Mouse (Mus musculus) embryo, embryonic 9.5 days (tissue): ENCODE data around the gene Il17c.

Source experiments
- DNase-seq: peaks from one replicate; pipeline ENCODE4 v3.0.0-alpha.2; 2017; ENCODE audit errors: extremely low spot score

Il17c gene

GRCm38 (mm10) chr8:122421376-122422070 lies at the start of gene Il17c:
Gene Il17c (plus strand): TSS chr8:122422020.
- DNase-seq: no peak

- DNase-seq: no peak
Measured at GRCm38 (mm10) chr8:122375320-122375719, 46.5 kb upstream of the Il17c start.

GRCm38 (mm10) chr8:122375751-122376364 lies 46.0 kb upstream of the Il17c start:
- DNase-seq: no peak

GRCm38 (mm10) chr8:122376365-122377231 lies 45.2 kb upstream of the Il17c start, which contains the start of gene Zc3h18:
Gene Zc3h18 (plus strand): TSS chr8:122376609.
- peak; percentile 99 for DNase-seq

DNA sequence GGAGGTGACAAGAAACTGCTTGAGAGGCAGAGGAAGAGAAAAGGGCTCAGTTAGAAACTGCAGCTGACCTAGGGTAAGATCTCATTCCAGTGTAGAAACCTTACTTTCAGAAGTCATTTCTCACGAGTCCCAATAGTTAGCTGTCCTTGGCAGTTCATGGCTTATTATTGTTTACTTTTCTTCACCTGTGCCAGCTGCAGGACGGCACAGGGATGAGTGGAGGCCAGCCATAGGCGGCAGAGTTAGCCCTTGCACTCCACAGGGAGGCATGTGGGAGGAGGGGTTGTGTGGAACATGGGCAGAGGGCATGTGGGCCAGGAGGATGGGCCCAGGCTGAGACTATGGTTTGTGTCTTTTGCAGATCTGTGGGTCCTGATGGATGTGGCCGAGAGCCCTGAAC lies 38.8 kb upstream of the Il17c start:
- DNase-seq: no peak

GRCm38 (mm10) chr8:122389357-122389756 lies 32.5 kb upstream of the Il17c start:
- no peak for DNase-seq

DNA sequence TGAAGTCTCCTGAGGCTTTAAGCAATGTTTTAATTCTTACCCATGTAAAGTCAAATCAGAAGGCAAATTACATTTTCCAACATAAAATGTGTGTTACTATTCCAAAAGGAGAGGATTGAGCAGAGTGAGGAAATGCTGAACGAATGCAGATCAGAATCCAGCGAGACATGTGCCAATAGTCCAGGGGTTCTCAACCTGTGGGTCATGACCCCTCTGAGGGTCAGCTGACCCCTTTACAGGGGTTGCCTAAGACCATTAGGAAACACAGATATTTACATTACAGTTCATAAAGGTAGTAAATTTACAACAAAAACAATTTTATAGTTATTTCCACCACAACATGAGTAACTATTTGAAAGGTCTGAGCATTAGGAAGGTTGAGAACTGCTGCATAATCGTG lies 31.1 kb upstream of the Il17c start:
- DNase-seq: no peak

DNA sequence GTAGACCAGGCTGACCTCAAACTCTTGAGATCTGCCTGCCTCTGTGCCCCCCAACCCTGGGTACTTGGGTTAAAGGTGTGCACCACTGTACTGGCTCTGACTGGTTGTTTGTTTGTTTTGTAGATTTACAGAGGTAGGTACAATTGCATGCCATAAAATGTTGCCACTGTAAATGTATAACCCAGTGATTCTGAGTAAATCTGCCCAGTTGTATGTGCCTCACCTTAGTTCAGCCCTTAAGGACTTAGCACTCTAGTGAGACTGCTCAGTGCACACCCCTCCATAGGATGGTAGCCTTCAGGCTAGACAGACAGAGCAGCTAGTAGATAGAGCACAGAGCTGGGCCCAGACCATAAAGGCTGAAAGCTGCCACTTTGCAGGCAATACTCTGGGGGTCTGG lies 28.1 kb upstream of the Il17c start:
- DNase-seq: no peak

- no peak for DNase-seq
Measured at GRCm38 (mm10) chr8:122395291-122395690, 26.5 kb upstream of the Il17c start.

- DNase-seq: no peak
Measured at GRCm38 (mm10) chr8:122398186-122398585, 23.6 kb upstream of the Il17c start.

GRCm38 (mm10) chr8:122405146-122405805 lies 16.5 kb upstream of the Il17c start:
- DNase-seq: no peak

DNA sequence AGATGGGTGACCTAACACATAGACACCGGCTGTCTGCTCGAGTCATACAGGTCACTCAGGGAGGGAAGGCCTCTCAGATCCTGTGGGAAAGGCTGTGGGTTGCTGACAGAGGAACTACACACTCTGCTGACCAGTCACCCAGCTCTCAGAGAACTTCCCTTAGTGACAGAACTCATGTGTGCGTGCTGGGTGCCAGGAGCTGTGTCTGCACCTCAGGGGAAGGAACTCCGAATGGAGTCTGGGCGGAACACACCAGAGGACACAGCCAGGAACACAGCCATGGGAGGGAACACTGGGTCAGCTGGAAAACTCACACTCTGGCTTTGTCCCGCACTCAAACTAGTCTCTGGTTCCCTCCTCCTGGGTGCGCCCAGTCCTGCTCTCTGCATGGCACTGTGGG lies 14.1 kb upstream of the Il17c start:
- DNase-seq: no peak

- no peak for DNase-seq
Measured at GRCm38 (mm10) chr8:122414311-122414710, 7.5 kb upstream of the Il17c start.

DNA sequence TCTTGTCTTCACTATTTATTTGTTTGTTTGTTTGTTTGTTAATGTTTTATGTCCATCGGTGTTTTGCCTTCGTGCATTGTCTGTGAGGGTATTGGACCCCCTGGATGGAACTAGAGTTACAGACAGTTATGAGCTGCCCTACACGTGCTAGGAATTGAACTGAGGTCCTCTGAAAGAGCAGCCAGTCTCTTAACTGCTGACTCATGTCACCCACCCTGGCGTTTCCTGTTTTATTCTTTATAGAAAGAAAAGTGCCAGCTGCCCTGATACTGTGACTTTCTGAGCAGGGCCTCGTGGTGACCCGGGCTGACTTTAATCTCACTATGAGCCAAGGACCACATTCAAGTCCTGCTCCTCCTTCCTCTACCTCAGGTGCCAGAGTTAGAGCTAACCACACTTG lies 6.3 kb upstream of the Il17c start:
- DNase-seq: no peak

- DNase-seq: no peak
Measured at GRCm38 (mm10) chr8:122419881-122420555, 1.8 kb upstream of the Il17c start.

GRCm38 (mm10) chr8:122423217-122423616 lies 1.4 kb downstream of the Il17c start:
- no peak for DNase-seq

- DNase-seq: no peak
Measured at GRCm38 (mm10) chr8:122423659-122424058, 1.8 kb downstream of the Il17c start.

DNA sequence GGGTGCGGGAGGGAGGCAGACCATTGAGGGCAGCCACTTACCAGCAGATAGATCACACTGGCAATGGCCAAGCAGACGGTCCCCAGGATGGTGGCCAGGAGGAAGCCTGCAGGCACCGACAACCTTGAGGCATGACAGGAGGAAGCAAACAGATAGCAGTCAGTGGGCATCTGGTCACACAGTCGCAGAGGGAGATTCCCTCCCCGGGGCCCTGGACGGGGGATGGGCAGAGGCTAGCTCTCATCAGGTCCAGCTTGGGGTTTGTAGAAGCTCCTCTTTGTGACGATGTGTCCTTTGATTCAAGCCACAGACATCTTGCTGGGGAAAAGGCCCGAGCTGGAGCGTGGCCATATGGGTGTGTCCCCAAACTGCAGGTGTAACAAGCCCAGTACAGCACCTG lies 4.3 kb downstream of the Il17c start:
- DNase-seq: no peak

GRCm38 (mm10) chr8:122427607-122428006 lies 5.8 kb downstream of the Il17c start:
- no peak for DNase-seq

- DNase-seq: no peak
Measured at GRCm38 (mm10) chr8:122428163-122428562, 6.3 kb downstream of the Il17c start.

- DNase-seq: no peak
Measured at GRCm38 (mm10) chr8:122430058-122430636, 8.3 kb downstream of the Il17c start.
